Mouse (Mus musculus): ENCODE measurements around the gene Lrrc41. TPM values are rescaled to one million over a fixed set of nuclear protein-coding genes. Genes with fewer than 3 reads are reported as not detected.
A peak's percentile ranks its signal among the peaks of the same experiment; 100 is the strongest.

Lrrc41 gene
- total RNA-seq, 2 experiments from 2014 or later, result 17.3 to 19.3 TPM

GRCm38 (mm10) chr4:116142269-116142668 lies 67.2 kb downstream of the Lrrc41 start:
- no peak for DNase-seq
- intact Hi-C loops (cut with DNase I), result no loop called here

GRCm38 (mm10) chr4:116143317-116143811 lies 68.3 kb downstream of the Lrrc41 start:
- intact Hi-C loops (cut with DNase I), result no loop called here
- peak in 1 of 2 experiments; percentile 27 for DNase-seq

- intact Hi-C loops (cut with DNase I), result no loop called here
- DNase-seq, result peak; percentile 56 to 66
Observed at GRCm38 (mm10) chr4:116143891-116144717, 69.0 kb downstream of the Lrrc41 start.

Other genes starting within 250 kb of the Lrrc41 start
- 1 to 10 TPM; 1.8 to 3.1 TPM for gene Mob3c, start 247.2 kb upstream of the Lrrc41 start, total RNA-seq (2021)
- 10 to 100 TPM; 22.9 to 24.7 TPM for gene Mknk1, start 236.1 kb upstream of the Lrrc41 start, total RNA-seq (2021)
- gene Kncn, start 190.9 kb upstream of the Lrrc41 start, total RNA-seq (2021), result not detected
- gene 6430628N08Rik, start 184.6 kb upstream of the Lrrc41 start, total RNA-seq (2021), result not detected
- gene Dmbx1, start 135.3 kb upstream of the Lrrc41 start, total RNA-seq (2021), result not detected
- gene Faah, start 57.3 kb upstream of the Lrrc41 start, total RNA-seq (2021), result under 1 TPM; 0.17 to 0.28 TPM
- gene Nsun4, start 21.4 kb upstream of the Lrrc41 start, total RNA-seq (2021), result 10 to 100 TPM; 12.5 to 14.5 TPM
- gene Uqcrh, start 198 bp upstream of the Lrrc41 start, total RNA-seq (2021), result 100 to 1,000 TPM; 843 to 875 TPM
- under 1 TPM; 0.77 to 0.99 TPM for gene Rad54l, start 48.4 kb downstream of the Lrrc41 start, total RNA-seq (2021)
- 10 to 100 TPM; 41.2 to 49.5 TPM for gene Pomgnt1, start 48.6 kb downstream of the Lrrc41 start, total RNA-seq (2021)
- 1 to 10 TPM; 6.3 to 7.8 TPM for gene Lurap1, start 76.1 kb downstream of the Lrrc41 start, total RNA-seq (2021)
- not detected for gene Tspan1, start 92.3 kb downstream of the Lrrc41 start, total RNA-seq (2021)
- gene 1700042G07Rik, start 98.1 kb downstream of the Lrrc41 start, total RNA-seq (2021), result not detected
- gene Gm49337, start 98.1 kb downstream of the Lrrc41 start, total RNA-seq (2021), result under 1 TPM in 1 of 2 experiments, not detected in 1; 0.59 TPM
- 1 to 10 TPM; 4.3 to 5.4 TPM for gene Pik3r3, start 146.3 kb downstream of the Lrrc41 start, total RNA-seq (2021)